Mouse (Mus musculus): ENCODE results near the gene Adam23.

Adam23 gene

GRCm38 (mm10) chr1:63445656-63446046, at the start of gene Adam23:
Gene Adam23 (plus strand): TSS chr1:63445891.
- peak; percentile 70 to 74 for DNase-seq (ENCODE audit: low spot score in 2 of 2)

DNA sequence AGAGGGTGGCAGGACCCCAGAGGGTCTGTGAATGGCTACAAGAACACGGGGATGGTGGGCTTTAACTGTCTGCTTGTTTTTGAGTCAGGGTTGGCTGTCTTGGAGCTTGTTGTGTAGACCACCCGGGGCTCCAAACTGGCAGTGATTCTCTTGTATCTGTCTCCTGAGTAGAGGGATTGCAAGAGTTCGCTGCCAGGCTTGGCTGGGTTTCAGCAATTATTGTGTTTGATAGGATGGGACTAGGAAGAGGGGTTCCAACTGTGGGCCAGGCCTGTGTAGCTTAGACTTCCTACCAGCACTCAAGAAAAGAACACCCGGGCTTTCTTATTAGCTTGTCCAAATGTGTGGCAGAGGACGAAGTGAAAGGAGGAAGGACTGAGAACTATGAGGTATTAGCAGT, 44.6 kb upstream of the Adam23 start:
- DNase-seq (ENCODE audit: low spot score in 2 of 2): no peak

GRCm38 (mm10) chr1:63403601-63404000, 42.1 kb upstream of the Adam23 start:
- no peak for DNase-seq (ENCODE audit: low spot score in 2 of 2)

DNA sequence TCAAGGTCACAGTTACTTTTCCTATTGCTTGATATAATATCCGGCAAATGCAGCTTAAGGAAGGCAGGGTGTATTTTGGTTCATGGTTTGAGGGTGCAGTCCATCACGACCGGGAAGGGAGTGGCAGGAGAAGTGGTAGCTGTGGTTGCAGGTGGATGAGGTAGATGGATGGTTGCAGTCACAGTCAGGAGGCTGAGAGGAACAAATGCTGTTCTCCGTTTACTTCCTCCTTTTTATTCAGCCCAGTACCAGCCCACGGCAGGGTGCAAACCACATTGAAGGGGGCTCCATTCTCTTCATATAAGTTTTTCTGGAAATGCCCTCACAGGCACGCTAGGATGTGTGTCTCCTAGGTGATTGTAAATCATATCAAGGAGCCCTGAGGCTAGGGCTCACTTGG, 37.3 kb upstream of the Adam23 start:
- DNase-seq (ENCODE audit: low spot score in 2 of 2): no peak

GRCm38 (mm10) chr1:63418491-63418890, 27.2 kb upstream of the Adam23 start:
- no peak for DNase-seq (ENCODE audit: low spot score in 2 of 2)

- DNase-seq (ENCODE audit: low spot score in 2 of 2): no peak
Measured at GRCm38 (mm10) chr1:63430668-63431067, 15.0 kb upstream of the Adam23 start.

- DNase-seq (ENCODE audit: low spot score in 2 of 2): no peak
Measured at GRCm38 (mm10) chr1:63431166-63431565, 14.5 kb upstream of the Adam23 start.

DNA sequence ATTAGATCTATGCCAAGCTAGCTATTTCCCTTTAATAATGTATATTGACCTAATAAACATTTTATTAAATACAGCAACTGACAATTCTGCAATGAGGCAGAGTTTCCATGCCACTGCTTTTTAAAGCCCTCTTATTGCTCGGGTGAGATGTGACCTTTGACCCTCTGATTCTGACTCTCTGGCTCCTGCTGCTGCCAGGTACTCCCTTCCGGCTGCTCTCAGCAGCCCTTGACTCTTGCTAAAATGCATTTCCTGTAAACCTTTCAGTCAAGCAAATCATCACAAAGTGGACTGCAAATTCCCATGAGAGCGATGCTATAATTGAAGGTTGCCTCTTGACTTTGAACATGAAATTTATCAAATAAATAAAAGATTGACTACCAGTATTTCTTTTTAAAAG, 13.8 kb upstream of the Adam23 start:
- DNase-seq (ENCODE audit: low spot score in 2 of 2): no peak

- DNase-seq (ENCODE audit: low spot score in 2 of 2): no peak
Measured at GRCm38 (mm10) chr1:63434052-63434451, 11.6 kb upstream of the Adam23 start.

- no peak for DNase-seq (ENCODE audit: low spot score in 2 of 2)
Measured at GRCm38 (mm10) chr1:63437529-63437928, 8.2 kb upstream of the Adam23 start.

DNA sequence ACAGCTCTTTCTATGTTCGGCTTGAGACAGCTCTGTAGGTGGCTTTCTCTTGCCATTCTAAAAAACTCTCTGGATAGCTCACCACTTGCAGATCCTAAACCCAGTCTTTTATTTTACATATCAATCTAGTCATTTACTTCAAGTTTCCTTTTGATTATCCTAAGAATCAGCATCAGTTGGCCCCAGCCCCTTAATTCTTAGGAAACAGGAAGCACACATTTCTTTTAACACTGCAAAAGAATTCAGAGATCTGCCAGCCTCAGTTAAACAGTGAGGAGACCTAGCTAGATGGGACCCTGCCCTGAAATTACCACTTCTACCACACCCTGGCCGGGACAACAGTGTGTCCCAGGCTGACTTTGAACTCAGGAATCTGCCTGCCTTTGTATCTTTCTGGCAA, 3.5 kb upstream of the Adam23 start:
- no peak for DNase-seq (ENCODE audit: low spot score in 2 of 2)

DNA sequence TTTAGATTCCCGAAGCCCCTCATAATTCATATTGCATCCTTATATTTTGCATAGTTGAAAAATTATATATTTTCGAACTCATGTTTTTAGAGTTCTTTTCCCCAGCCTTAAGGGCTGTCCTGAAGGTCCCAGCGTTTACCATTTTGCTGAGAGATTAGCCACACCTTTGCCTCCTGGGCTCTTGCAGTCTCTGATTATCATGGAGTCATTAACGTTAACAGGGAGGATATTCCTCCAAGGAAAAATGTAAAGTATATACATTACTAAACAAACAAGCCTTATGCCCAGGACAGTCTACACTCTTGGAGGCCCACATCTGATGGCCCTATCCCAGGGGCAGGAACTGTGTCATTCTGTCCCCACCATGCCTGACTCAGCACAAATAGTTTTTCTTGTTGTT, 3.1 kb upstream of the Adam23 start:
- no peak for DNase-seq (ENCODE audit: low spot score in 2 of 2)

- peak; percentile 27 to 42 for DNase-seq (ENCODE audit: low spot score in 2 of 2)
Measured at GRCm38 (mm10) chr1:63445149-63445609, 512 bp upstream of the Adam23 start.

DNA sequence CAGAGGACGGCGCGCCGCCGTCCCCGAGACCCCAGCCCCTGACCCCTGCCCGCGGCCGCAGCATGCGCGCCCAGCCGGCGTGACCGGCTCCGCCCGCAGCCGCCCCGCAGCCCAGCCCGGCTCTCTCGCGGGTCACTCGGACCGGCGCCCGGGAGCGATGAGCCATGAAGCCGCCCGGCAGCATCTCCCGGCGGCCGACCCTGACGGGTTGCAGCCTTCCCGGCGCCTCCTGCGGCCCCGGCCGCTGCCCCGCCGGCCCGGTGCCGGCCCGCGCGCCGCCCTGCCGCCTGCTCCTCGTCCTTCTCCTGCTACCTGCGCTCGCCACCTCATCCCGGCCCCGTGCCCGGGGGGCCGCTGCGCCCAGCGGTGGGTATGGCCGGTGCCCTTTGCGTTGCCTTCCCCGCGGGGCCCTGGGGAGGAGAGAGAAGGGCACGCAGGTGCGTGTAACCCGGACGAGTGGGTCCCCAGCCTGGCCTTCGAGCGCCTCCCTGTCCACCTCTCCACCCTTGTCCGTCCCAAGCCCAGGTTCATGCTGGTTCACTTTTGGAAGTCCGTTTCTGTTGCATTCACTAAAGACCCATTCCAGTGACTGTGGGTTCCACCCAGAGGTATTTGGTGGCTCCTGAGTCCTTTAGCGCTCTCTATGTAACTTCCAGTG, 485 bp downstream of the Adam23 start:
- peak in 1 of 2 experiments; percentile 21 for DNase-seq (ENCODE audit: low spot score in 2 of 2)

DNA sequence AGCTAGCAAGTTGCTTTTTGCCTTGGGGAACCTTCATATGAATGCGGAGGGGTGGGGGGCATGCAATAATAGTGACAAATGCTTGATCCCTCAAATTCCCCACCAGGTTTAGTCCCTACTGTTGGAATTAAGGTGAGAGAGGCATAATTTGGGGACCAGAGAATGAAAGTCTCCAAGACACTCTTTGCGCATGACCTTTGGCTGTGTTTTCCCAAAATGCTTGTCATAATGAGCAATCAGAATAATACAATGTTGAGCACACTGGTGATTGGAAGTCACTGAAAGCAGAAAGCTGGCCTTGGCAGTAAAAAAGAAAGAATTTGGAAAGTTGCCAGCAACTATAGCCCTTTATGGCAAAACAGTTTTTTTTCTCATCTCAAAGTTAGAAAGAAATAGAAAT, 1.0 kb downstream of the Adam23 start:
- DNase-seq (ENCODE audit: low spot score in 2 of 2): no peak

- no peak for DNase-seq (ENCODE audit: low spot score in 2 of 2)
Measured at GRCm38 (mm10) chr1:63450091-63450490, 4.4 kb downstream of the Adam23 start.

DNA sequence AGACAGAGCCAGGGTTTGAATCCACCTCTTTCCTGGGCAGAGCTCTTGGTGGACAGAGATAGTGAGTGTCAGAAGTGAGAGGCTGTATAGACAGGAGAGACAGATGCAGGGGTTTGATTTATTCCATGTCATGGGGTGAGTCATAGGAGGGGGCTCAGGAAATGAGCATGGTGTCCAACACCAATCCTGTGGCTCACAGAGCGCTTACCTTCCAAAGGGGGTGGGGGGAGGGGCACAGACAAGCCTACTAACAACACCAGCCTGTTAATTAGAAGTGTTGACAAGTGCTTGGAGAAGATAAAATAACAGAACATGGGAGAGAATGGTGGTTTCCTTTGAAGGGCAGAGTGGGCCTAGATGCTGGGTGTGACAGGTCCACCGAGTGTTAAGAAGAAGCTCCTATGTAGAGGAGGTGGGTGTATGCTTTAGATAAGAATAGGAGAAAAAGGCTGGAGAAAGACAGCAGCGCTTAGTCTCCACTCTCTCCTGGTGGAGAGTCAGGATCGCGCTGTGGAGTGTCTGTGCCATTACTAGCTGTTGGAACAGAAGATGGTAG, 7.7 kb downstream of the Adam23 start:
- no peak for DNase-seq (ENCODE audit: low spot score in 2 of 2)

- no peak for DNase-seq (ENCODE audit: low spot score in 2 of 2)
Measured at GRCm38 (mm10) chr1:63457801-63458519, 12.3 kb downstream of the Adam23 start.

DNA sequence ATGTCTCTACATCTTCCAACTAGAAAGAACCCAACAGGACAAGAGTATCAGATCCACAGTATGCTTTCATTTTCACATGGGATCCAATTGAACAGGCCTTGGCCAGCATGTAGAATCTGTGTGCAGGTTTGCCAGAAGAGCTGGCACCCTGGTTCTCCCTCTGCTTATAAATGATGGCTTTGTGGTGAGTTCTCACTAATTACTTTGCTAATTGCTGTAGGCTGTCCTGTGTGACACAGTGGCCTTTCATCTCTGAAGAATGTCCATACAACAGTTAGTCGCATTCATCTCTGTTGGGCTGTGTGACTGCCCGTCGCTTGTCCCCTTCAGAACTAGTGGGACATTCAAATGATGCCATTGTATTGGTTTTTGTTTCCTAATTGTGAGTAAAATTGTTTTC, 13.5 kb downstream of the Adam23 start:
- no peak for DNase-seq (ENCODE audit: low spot score in 2 of 2)

- no peak for DNase-seq (ENCODE audit: low spot score in 2 of 2)
Measured at GRCm38 (mm10) chr1:63459926-63460325, 14.2 kb downstream of the Adam23 start.

GRCm38 (mm10) chr1:63464441-63464840, 18.8 kb downstream of the Adam23 start:
- no peak for DNase-seq (ENCODE audit: low spot score in 2 of 2)

GRCm38 (mm10) chr1:63473272-63473671, 27.6 kb downstream of the Adam23 start:
- DNase-seq (ENCODE audit: low spot score in 2 of 2): no peak

DNA sequence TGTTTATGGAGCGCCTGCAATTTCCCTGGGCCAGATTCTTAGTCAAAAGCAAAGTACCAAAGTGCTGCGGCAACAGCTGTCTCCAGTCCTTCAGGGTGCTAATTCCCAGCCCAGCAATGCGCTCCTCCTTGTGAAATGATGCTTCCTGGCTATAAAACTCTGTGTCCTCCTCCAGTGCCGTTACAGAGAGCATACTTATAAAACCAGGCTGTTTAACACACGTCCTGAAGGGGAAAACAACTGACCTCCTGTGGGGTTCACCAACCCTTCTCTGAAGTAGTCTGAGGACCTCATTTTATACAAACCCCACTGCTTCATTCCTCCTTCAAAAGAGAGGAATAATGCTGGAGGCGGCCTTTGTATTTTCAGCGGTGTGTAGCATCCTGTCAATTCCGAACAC, 28.0 kb downstream of the Adam23 start:
- no peak for DNase-seq (ENCODE audit: low spot score in 2 of 2)

All from frontal cortex, postnatal 14 days (tissue).